Mouse (Mus musculus) right cerebral cortex, adult 2 months (tissue): ENCODE measurements around the gene Oog4.
"Not testable (repeated sequence)": the region's sequence is repeated elsewhere in the genome, so short reads cannot be mapped to it uniquely, and the experiment has no call there.

ENCODE experiments used
- DNase-seq, 2 experiments: peaks; one replicate each; pipeline ENCODE4 v3.0.0; 2021 to 2022; ENCODE audit warnings: low spot score in 2 of 2

The Oog4 gene

DNA sequence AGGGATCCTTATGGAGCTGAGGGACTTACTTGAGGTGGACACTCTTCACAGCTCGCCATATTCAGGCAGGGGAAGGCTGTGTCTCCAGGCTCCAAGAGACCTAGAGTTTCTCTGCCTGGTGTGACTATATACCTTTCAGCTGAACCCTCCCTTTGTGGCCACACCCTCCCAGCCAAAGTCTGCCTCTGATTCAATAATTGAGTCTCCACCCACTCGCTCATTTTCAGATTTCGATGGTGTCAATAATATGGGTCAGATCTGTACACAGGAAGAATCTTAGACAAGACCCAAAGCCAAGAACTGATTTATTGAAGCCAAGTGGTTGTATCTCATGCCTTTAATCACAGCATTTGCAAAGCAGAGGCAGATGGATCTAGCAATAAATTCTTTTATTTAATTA is at the start of gene Oog4:
Gene Oog4 (minus strand): TSS at position 101 of the 400 bp plus-strand sequence.
- DNase-seq = no peak

DNA sequence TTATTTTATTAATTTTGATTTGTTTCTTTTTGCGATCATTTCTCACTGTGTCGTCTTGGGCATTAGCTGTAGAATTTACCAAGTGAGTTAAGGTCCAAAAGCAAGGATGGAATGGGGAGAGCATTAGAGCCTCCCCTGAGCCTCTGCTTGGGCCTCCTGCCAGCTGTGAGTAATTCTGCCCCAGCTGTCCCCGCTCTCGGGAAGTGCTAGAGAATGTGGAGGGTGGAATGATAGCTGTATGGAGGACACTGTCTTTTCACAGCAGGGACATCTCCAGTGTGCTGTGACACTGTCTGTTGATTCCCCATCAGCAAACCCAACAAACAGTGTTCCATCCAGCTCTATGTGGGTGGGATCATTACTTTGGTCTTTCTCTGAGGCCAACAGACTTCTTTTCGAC is 23.4 kb downstream of the Oog4 start:
- not testable (repeated sequence) for DNase-seq

DNA sequence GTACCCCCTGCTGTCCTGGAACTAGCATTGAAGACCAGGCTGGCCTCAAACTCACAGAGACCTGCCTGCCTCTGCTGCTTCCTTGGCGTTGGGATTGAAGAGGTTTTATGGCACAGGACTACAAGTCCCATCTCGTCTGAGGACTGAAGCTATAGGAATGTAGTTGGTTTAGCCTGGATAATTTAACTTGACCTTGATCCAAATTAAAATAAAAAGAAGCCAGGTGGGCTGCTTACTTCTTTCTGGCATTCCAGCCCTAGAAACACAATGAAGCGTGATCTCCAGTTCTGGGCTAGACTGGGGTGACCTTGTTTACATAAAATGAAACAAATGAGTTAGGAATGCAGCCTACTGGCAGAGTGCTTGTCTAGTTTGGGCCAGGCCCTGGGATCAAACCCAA is 36.0 kb downstream of the Oog4 start:
- no peak for DNase-seq

DNA sequence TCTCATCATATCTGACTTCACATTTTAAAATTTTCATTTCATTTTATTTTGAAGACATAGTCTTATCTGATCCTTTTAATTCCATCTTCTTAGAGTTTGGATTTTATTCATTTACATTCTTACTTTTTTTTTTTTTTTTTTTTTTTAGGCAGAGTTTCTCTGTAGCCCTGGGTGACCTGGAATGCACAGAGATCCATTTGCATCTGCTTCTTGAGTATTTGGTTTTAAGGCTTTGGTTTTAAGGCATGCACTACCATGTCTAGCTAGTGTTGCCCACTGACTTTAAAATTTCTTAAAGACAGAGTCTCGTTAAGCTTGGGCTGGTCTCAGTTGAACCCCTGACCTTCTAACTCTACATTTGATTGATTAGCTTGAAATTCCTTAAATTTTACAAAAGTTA is 36.5 kb downstream of the Oog4 start:
- no peak for DNase-seq

DNA sequence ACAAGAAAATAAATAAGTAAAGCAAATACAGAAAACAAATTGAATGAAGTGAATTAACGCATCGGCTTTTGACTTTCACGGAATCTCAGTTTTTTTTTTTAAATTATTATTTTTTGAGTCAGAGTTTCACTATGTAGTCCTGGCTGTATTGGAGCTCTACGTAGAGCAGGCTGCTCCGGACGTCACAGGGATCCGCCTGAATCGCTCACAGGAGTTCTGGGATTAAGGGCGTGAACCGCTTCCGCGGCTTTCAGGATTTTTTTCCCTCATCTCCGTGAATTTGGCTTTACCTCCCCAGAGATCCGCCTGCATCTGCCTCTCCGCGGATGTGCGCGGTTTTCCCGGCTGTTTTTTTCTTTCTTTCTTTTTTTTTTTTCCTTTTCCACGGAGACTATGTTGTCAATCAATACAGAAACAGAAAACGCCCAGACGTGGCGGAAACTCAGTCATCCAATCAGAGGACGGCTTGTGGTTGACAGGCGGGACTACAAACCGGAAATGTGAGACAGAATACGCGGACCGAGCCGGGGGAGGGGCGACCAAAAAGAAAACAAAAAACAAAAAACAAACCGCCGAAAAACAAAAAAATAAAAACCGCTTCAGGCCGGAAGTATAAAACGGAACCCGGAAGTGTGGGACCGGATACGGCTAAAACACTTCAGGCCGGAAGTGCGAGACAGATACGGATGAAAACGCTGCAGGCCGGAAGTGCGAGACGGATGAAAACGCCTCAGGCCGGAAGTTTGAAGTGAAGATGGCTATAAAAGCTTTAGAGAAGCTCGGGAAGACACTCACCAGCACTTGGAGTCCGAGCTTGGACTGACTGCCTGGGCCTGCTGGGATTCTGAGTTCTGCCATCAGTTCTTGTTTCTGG is 37.7 kb downstream of the Oog4 start, which contains the start of gene Pramef8:
Gene Pramef8 (plus strand): TSS at position 208 of the 874 bp plus-strand sequence.
- DNase-seq = peak; percentile 91 to 95

DNA sequence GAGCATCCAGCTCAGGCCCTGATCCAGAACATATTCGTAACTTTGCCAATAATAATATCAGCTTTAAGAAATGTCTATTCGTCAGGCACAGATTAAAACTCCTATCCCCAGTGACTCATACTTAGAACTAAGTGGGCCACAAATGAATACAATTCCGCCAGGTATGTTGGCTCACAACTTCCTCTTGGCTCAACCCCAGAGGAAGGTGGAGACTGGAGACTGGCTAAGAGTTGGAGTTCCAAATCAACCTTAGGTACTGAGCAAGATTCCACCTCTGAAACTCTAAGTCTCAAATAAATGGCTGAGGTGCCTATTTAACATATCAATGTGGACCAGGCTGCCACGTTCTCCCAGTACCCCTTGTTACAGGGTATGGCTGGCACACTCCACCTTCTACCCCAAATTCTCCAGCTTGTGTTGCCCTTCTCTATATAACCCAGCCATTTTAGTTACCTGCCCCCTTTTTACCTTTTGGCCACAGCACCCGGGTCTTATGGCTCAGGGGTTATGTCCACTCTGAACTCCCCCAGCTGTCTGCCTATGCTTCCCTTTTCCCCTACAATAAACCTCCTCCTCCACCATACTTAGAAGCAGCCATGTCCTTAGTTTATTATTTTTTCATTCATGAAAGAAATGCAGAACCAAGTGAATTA is 38.4 kb downstream of the Oog4 start:
- DNase-seq = no peak

DNA sequence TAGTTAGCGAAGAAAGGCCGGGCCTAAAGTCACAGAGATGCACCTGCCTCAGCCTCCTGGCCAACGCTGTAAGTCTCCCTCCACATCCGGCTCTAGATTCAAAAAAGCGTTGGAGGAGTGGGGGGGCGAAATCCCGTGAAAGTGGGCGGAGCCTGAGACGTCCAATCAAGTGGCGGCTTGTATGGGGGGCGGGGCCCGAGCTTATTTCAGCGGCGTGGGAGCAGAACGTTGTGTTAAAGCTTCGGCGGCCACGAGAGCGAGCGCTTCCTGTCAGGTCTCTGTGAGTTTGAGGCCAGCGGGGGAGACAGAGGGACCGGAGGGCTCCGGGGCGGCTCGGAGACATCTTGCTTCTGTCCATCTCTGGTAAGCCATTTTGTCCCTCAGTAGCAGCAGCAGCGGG is 55.9 kb downstream of the Oog4 start, which contains the start of gene Pramel1:
Gene Pramel1 (plus strand): TSS at position 248 of the 400 bp plus-strand sequence.
- no peak for DNase-seq

DNA sequence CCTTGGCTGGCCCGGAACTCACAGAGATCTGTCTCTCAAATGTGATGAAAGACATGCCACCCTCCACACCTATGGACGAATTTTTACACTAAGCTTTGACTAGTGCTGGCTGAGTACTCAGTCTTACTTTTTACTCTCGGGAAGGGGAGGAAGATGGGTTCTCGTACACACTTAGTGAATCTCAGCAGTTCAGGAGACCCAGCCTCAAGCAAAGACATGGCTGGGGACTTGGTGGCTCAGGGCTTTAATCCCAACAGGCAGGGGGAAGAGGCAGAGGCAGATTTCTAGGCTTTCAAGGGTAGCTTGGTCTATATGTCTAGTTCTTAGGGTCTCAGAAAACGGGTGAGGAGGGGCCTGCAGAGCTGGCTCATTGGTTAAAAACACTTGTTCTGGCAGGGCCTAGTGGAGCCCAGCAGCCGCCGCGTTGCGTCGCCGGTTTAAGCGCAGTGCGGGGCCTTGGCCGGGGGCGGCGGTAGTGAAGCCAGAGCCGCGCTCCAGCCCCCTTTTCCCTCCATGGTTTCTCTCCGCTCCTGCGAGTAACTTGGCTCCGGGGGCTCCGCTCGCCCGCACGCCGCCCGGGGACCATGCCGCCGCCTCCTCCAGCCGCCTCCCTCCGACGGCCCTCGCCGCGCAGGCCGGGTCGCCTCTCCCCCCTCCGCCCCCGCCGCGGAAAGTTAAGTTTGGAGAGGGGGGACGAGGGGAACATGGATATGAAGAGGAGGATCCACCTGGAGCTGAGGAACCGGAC is 61.0 kb downstream of the Oog4 start:
- peak; percentile 12 to 40 for DNase-seq
